Mouse (Mus musculus) kidney, adult 8-10 months (tissue): ENCODE measurements around the gene Taok3.
A peak's percentile ranks its signal among the peaks of the same experiment; 100 is the strongest.

Experiments used
- DNase-seq, 2 experiments: peaks; one replicate each; pipeline ENCODE4 v3.0.0; 2022

The Taok3 gene

GRCm38 (mm10) chr5:117118220-117118619, 1.7 kb upstream of the Taok3 start:
- DNase-seq, result no peak

GRCm38 (mm10) chr5:117118850-117119249, 1.1 kb upstream of the Taok3 start:
- peak; percentile 82 to 84 for DNase-seq

- peak in 1 of 2 experiments; percentile 17 for DNase-seq
These were observed 849 bp downstream of the Taok3 start for GRCm38 (mm10) chr5:117120489-117121466.

GRCm38 (mm10) chr5:117121657-117122056, 1.7 kb downstream of the Taok3 start:
- no peak for DNase-seq

- DNase-seq, result no peak
These were observed 3.2 kb downstream of the Taok3 start for GRCm38 (mm10) chr5:117123102-117123501.

- no peak for DNase-seq
These were observed 3.9 kb downstream of the Taok3 start for GRCm38 (mm10) chr5:117123840-117124239.

GRCm38 (mm10) chr5:117125482-117126346, 5.8 kb downstream of the Taok3 start:
- DNase-seq, result no peak

GRCm38 (mm10) chr5:117127051-117127450, 7.1 kb downstream of the Taok3 start:
- DNase-seq, result no peak

- no peak for DNase-seq
These were observed 10.8 kb downstream of the Taok3 start for GRCm38 (mm10) chr5:117130726-117131125.

- DNase-seq, result no peak
These were observed 13.6 kb downstream of the Taok3 start for GRCm38 (mm10) chr5:117133446-117134065.

- no peak for DNase-seq
These were observed 14.3 kb downstream of the Taok3 start for GRCm38 (mm10) chr5:117134066-117134888.

- DNase-seq, result no peak
These were observed 15.0 kb downstream of the Taok3 start for GRCm38 (mm10) chr5:117134889-117135456.

GRCm38 (mm10) chr5:117135869-117136268, 15.9 kb downstream of the Taok3 start:
- no peak for DNase-seq

- no peak for DNase-seq
These were observed 16.6 kb downstream of the Taok3 start for GRCm38 (mm10) chr5:117136570-117136969.

GRCm38 (mm10) chr5:117137011-117137410, 17.1 kb downstream of the Taok3 start:
- no peak for DNase-seq

GRCm38 (mm10) chr5:117137594-117137993, 17.7 kb downstream of the Taok3 start:
- no peak for DNase-seq

- no peak for DNase-seq
These were observed 18.5 kb downstream of the Taok3 start for GRCm38 (mm10) chr5:117138295-117138988.

GRCm38 (mm10) chr5:117139822-117140221, 19.9 kb downstream of the Taok3 start:
- no peak for DNase-seq

GRCm38 (mm10) chr5:117140374-117140773, 20.4 kb downstream of the Taok3 start:
- no peak for DNase-seq

GRCm38 (mm10) chr5:117143721-117144135, 23.8 kb downstream of the Taok3 start:
- DNase-seq, result no peak

GRCm38 (mm10) chr5:117146165-117146564, 26.2 kb downstream of the Taok3 start:
- DNase-seq, result no peak
